Mouse (Mus musculus) erythroblast, adult 5-6 weeks (primary cell): ENCODE measurements around the gene Cyp26c1. TPM values are rescaled to one million over a fixed set of nuclear protein-coding genes. Genes with fewer than 3 reads are reported as not detected.

Experiments
- total RNA-seq, 2 experiments: library from RNA; stranded (forward) in 1 of 2; stranded (reverse) in 1 of 2; fragments of 150-400 nt in 1 of 2; fragments of 200-764, 138-1000 nt in 1 of 2; gene quantifications; 2 replicates each; pipeline versions ENCODE4 v1.2.3 to v1.2.4; 2015 to 2017; ENCODE audit warnings: low replicate concordance in 2 of 2

Gene Cyp26c1
- total RNA-seq, 2 experiments from 2014 or later: not detected

Other genes starting within 250 kb of the Cyp26c1 start
- gene Exoc6, start 135.2 kb upstream of the Cyp26c1 start, total RNA-seq (2015; ENCODE audit: low replicate concordance): 17.9 and 24.7 TPM in 2 replicates
- 28.0 and 30.0 TPM in 2 replicates for gene Exoc6, start 135.2 kb upstream of the Cyp26c1 start, total RNA-seq (2017; ENCODE audit: low replicate concordance)
- gene Cyp26a1, start 12.2 kb downstream of the Cyp26c1 start, total RNA-seq (2015; ENCODE audit: low replicate concordance): not detected in 2 replicates
- gene Cyp26a1, start 12.2 kb downstream of the Cyp26c1 start, total RNA-seq (2017; ENCODE audit: low replicate concordance): not detected in 2 replicates